Mouse (Mus musculus): ENCODE data around the gene Pilrb2.

The Pilrb2 gene

GRCm38 (mm10) chr5:137831506-137831905 is 40.1 kb downstream of the Pilrb2 start:
- DNase-seq = no peak

- DNase-seq = no peak
Observed at GRCm38 (mm10) chr5:137831106-137831505, 40.5 kb downstream of the Pilrb2 start.

- no peak for DNase-seq
Observed at GRCm38 (mm10) chr5:137830238-137830637, 41.4 kb downstream of the Pilrb2 start.

- no peak for DNase-seq
Observed at GRCm38 (mm10) chr5:137828694-137829093, 42.9 kb downstream of the Pilrb2 start.

- DNase-seq = no peak
Observed at GRCm38 (mm10) chr5:137826421-137826820, 45.2 kb downstream of the Pilrb2 start.

DNA sequence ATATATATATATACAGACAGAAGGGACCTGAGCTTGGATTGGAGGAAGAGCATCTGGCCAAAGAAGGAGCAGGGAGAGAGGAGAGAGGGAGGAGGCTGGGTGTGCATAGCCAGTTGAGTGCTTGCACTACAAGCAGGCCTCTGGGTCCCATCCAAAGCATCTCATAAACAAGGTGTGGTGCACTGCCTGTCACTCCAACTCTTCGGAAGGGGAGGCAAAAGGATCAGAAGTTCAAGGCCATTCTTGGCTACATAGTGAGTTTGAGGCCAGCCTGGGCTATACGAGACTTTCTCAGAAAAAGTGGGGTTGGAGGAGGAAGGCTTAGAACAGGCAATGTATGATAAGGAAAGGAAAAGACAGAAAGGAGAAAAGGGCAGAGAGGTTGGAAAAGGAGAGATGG is 45.6 kb downstream of the Pilrb2 start:
- DNase-seq = no peak

DNA sequence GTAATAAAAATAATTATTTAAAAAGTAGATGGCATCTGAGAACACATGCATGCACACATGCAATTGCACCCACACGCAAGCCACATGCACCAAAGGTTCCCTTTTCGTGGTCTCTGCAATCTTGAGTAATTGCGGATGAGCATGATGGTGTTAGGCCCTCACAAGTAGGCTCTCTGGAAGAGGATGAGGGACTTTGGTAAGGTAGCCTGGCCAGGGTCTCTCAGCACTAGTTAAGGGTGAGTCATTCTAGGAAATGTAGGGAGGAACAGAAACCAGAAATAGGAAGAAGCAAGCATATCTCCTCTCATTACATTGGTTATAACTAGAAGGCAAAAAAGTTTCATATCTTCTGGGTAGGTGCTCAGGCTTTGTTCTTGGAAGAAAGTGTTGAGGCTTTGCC is 46.6 kb downstream of the Pilrb2 start:
- DNase-seq = no peak

- no peak for DNase-seq
Observed at GRCm38 (mm10) chr5:137823455-137824045, 48.1 kb downstream of the Pilrb2 start.

GRCm38 (mm10) chr5:137822602-137823001 is 49.0 kb downstream of the Pilrb2 start:
- no peak for DNase-seq

DNA sequence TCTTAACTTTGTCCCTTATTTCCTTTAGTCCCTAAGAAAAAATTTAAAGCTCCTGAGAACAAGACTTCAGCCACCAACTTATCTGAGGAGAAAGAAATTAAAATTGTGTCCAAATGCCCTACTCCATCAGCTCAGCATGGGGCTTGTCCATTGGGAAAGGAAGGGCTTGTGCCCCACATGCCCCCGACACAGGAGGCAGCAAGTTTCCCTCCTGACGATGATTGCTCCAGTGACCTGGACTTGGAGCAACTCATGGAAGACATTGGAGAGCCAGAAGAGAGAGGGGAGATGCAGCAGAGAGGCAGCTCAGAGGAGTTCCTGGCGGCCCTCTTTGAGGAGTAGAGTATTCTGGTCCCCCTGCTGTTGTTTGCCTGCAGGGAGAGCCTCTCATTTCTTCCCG is 49.5 kb downstream of the Pilrb2 start:
- no peak for DNase-seq

- DNase-seq = no peak
Observed at GRCm38 (mm10) chr5:137817466-137818222, 54.0 kb downstream of the Pilrb2 start.

Measured in cerebellum, postnatal 36 days (tissue).